Mouse (Mus musculus) liver, embryonic 16.5 days (tissue): Measurements from ENCODE around the gene Spag9. TPM values are rescaled to one million over a fixed set of nuclear protein-coding genes. Genes with fewer than 3 reads are reported as not detected.

Experiments used
- ATAC-seq: fragments of 200-750 bp; cut with Nextera tagmentation; 2 replicates; pipeline ENCODE4 v1.8.0; 2017; ENCODE audit warnings: low read depth, mild to moderate bottlenecking, moderate number of reproducible peaks, moderate library complexity
- H3K27ac ChIP-seq: fragments of 300-500 bp; sonication (generic); 2 replicates; pipeline ENCODE4 v1.5.1; 2014; ENCODE audit warnings: mild to moderate bottlenecking, low read length
- H3K27me3 ChIP-seq: fragments of 300-500 bp; sonication (generic); 2 replicates; pipeline ENCODE4 v1.6.1; 2014; ENCODE audit warnings: low read depth, low read length, mixed read lengths; ENCODE audit not compliant: control insufficient read depth, insufficient read depth
- H3K36me3 ChIP-seq: fragments of 300-500 bp; sonication (generic); 2 replicates; pipeline ENCODE4 v1.6.1; 2014; ENCODE audit warnings: mild to moderate bottlenecking; ENCODE audit not compliant: control insufficient read depth, insufficient read depth
- H3K4me1 ChIP-seq: fragments of 300-500 bp; sonication (generic); 2 replicates; pipeline ENCODE4 v1.6.1; 2014; ENCODE audit warnings: low read depth, low read length, mixed read lengths; ENCODE audit not compliant: control insufficient read depth
- H3K4me2 ChIP-seq: fragments of 300-500 bp; sonication (generic); 2 replicates; pipeline ENCODE4 v1.6.1; 2014; ENCODE audit warnings: low read depth, low read length, mixed read lengths
- H3K4me3 ChIP-seq: fragments of 300-500 bp; sonication (generic); 2 replicates; pipeline ENCODE4 v1.5.1; 2014; ENCODE audit warnings: low read depth, mild to moderate bottlenecking, low read length
- H3K9ac ChIP-seq: fragments of 300-500 bp; sonication (generic); 2 replicates; pipeline ENCODE4 v1.6.1; 2014; ENCODE audit warnings: low read depth, low read length
- H3K9me3 ChIP-seq: fragments of 300-500 bp; sonication (generic); replicated peaks from 2 replicates; pipeline ENCODE4 v1.6.1; 2016; ENCODE audit warnings: low read length; ENCODE audit not compliant: control insufficient read depth
- WGBS: fragments of 180-500 bp; shearing (Covaris S2); extraction: QIAGEN DNeasy Blood & Tissue Kit; methylation state at CpG from one replicate; pipeline ENCODE4 v1.1.7; 2014; ENCODE audit not compliant: insufficient replicate concordance; 5-methylcytosine and 5-hydroxymethylcytosine counted together
- polyA plus RNA-seq: library from polyadenylated mRNA; unstranded; fragments of >200 nt; fragmentation: Nextera tagmentation; extraction: Ambion mirVana; gene quantifications from 2 replicates; pipeline ENCODE4 v1.2.1, GENCODE M21; 2015

Gene Spag9
- polyA plus RNA-seq, 1 experiment from 2014 or later: 10.5 TPM

DNA sequence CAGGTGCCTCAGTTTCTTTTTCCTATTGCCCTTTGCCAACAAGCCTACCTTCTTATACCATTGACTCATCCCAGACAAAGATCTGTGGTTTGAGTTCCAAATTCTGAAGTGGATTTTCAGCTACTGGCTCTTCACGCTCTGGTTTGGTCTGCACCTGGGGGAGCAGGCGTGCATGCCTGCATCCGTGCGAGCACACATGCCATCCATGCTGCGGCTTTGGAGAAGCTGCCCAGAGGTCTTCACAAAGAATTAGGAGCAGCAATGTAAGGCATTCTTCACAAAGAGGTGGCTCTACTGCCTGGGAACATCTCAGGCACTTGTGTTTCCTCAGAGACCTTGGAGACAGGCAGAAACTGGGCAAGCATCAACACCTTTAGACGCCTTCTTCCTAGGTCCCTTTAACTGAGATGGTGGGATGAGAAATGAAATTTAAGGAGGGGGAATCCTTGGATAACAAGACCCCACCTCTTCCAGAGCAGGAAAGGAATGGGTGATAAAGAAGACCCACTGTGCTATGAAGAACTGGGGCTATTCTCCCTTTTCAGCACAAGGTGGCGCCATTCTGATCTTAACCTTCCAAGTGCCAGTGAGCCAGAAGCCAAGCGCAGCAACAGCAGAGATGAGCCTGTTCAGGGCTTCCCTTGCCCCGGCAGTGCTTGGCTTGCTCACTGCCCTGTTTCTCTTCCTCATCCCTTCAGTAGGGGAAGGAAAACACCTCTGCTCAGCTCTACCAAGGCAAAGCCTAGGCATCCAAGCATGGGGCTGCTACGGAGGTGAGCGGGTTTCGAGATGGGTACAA lies 133.6 kb downstream of the Spag9 start:
- 61% methylated on average over 12 of the region's 12 CpGs for WGBS
- H3K9ac ChIP-seq: no peak overlapping the region
- H3K4me2 ChIP-seq: no peak overlapping the region
- H3K4me3 ChIP-seq: no peak overlapping the region
- ATAC-seq: no peak
- H3K9me3 ChIP-seq: no peaks in the 10 kb centered on the region
- no peaks in the 10 kb centered on the region for H3K4me1 ChIP-seq
- no peak overlapping the region for H3K27ac ChIP-seq
- H3K27me3 ChIP-seq: no peaks in the 10 kb centered on the region
- H3K36me3 ChIP-seq: no peaks in the 10 kb centered on the region

DNA sequence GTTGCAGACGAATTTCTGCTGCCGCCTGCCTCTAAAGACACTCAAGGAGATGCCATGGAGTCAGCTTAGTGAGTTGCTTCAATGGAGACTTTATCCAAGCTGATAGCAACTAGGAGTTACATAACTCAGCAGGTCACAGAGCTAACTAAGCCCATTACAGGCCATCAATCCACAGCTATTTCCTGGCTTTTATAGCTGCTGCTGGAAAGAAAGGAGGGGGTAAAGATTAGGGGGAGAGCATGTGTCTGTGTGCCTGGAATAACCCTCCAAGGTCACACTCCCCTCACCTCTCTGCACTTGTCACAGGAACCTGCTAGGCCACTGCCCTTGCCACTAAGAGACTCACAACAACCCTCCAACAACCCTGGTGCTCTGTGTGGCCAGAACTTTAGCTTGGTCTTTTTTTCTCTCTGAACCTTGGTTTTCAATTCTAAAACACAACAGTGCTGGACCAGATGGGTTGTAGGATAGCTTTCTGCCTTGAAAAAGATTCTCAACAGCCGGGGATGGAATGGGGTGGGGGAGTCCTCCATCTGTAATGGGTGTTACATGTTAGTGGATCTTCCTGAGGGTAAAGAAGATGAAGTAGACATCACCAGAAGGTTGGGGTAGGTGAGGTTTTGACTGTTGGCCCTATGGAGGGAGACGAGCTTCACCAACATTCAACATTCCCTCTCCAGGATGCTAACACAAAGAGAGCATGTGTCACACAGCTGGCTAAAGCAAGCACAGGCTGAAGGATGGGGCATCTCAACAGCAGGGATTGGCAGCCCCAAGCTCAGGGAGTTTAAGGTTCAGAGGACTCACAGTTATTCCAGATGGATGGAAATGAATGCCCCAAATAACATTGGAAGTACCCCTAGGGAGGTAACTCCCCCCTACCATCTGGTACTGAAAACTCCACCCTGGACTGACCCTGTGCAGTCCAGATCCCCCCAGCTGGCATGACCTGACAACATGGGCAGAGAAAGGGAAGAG lies 134.5 kb downstream of the Spag9 start:
- Histone ChIP-seq H3K27ac (no peak overlapping the region), H3K36me3 (no peaks in the 10 kb centered on the region), H3K4me3 (no peak overlapping the region), H3K27me3 (no peaks in the 10 kb centered on the region), H3K9ac (no peak overlapping the region), H3K9me3 (no peaks in the 10 kb centered on the region), H3K4me1 (no peaks in the 10 kb centered on the region), H3K4me2 (no peak overlapping the region)
- WGBS: 52% methylated on average over 4 of the region's 4 CpGs
- ATAC-seq: no peak

DNA sequence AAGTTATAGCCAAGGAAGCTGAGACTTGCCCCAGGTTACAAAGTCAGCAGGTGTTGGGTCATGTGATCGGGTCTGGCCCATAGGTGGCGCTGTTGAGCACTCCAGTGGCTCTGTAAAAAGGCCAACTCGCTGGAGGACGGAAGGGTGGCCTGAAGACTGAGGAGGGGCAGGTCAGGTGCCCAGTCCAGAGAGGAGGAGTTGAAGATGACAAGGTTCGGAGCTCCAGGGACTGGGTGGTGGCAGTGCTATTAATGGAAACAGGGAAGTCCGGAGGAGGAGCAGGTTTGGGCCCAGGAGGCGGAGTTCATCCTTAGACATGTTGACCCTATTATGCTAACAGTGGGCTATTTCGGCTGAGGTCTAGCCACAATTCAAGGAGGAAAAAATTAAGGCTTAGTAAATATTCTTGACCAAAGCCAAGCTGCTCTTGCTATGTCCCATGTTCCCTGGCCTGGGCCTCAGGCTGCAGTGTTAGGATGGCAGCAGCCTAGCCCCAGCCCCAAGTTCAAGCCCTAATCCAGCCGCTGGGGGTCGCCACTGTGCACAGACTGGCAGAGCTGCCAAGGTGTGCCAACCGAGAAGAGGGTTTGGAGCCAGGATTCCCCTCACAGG lies 137.6 kb downstream of the Spag9 start:
- no peak overlapping the region for H3K9ac ChIP-seq
- no peaks in the 10 kb centered on the region for H3K4me1 ChIP-seq
- no peak overlapping the region for H3K4me3 ChIP-seq
- peak; percentile 42 for ATAC-seq
- H3K4me2 ChIP-seq: peak overlapping the region; percentile 19; the same call in 1 of the 2 replicates
- no peaks in the 10 kb centered on the region for H3K27me3 ChIP-seq
- H3K36me3 ChIP-seq: no peaks in the 10 kb centered on the region
- H3K27ac ChIP-seq: peak overlapping the region; percentile 8; the same call in 1 of the 2 replicates
- WGBS: 11% methylated on average over 11 of the region's 11 CpGs
- no peaks in the 10 kb centered on the region for H3K9me3 ChIP-seq

DNA sequence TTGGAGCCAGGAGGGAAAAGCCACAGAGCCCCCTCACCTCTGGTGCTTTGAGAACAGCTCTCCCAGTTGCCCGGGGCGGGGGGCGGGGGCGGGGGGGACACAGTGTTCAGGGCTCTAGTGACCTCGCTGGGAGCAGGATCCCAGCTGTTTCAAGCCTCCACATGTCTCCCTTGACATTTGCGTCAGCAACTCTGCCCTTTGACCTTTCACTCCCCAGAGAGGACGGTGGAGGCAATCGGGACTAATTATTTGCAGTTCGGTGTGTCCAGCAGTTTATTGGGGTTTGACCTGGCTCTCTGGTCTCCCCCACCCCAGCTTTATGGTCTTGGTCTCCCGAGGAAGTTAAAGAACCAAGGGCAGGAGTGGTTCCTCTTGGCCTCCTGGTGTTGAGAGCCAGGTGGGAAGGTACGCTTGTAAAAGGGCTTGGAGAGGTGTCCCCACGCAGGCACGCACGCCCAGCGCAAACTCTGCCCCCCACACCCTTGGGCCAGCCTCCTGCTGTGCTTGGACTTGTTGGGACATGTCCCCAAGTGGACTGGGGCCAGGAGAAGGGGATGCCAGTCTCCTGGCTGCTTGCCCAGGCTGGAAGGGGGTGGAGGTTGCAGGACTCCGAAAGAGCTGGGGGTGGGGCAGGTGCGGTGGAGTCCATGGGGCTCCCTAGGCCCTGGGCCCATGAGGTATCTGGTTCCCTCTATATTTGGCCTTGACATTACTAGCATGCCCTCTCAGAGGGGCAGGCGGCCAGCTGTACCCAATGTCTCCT lies 138.4 kb downstream of the Spag9 start:
- no peak overlapping the region for H3K9ac ChIP-seq
- no peaks in the 10 kb centered on the region for H3K27me3 ChIP-seq
- H3K4me1 ChIP-seq: no peaks in the 10 kb centered on the region
- no peaks in the 10 kb centered on the region for H3K9me3 ChIP-seq
- H3K4me3 ChIP-seq: no peak overlapping the region
- peak overlapping the region; percentile 20; the same call in 1 of the 2 replicates for H3K27ac ChIP-seq
- no peak overlapping the region for H3K4me2 ChIP-seq
- no peaks in the 10 kb centered on the region for H3K36me3 ChIP-seq
- peak; percentile 64 for ATAC-seq
- WGBS: 60% methylated on average over 18 of the region's 18 CpGs

DNA sequence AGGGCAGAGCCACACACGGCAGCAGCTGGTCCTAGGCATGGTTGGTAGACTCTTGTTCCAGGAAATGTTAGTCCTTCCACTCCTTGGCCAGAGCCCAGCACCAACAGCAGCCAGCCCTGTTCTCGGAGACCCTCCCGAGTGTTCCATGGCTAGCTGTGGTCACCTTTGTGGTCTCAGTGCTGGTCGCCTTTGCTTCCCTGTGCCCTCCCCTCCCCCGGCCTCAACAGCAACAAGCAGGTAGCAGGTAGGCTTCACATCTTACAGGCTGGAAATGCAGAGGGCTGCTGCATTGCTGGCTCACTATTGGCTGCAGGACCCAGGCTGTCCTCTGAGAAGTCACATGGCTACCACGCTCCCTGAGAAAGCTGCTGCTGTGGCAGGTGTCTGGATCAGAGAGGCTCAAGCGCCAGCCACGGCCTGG lies 139.7 kb downstream of the Spag9 start:
- Histone ChIP-seq H3K4me3 (no peak overlapping the region), H3K9me3 (no peaks in the 10 kb centered on the region), H3K27ac (no peak overlapping the region), H3K4me1 (no peaks in the 10 kb centered on the region), H3K4me2 (no peak overlapping the region), H3K36me3 (no peaks in the 10 kb centered on the region), H3K9ac (no peak overlapping the region), H3K27me3 (no peaks in the 10 kb centered on the region)
- WGBS: 61% methylated on average over 8 of the region's 8 CpGs
- ATAC-seq: no peak

DNA sequence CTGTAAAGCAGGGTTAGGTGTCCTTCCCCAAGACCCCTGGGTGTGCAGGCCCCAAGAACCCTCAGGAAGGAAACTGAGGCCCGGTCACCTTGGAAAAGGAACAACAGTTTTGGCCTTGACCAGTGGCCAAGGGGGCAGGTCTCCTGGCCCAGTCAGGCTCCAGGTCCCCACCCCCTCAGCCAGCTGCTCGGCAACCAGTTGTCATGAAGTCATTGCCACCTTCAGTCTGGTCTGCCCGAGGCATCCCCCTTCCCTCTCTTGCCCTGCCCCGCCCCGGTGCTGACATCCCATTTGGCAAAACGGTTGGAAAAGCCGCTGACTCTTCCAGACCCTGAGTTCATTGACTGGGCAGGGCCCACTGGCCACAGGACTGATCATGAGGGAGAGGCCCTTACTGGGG lies 140.8 kb downstream of the Spag9 start:
- no peak overlapping the region for H3K9ac ChIP-seq
- no peaks in the 10 kb centered on the region for H3K36me3 ChIP-seq
- no peaks in the 10 kb centered on the region for H3K9me3 ChIP-seq
- H3K4me3 ChIP-seq: no peak overlapping the region
- H3K27me3 ChIP-seq: no peaks in the 10 kb centered on the region
- no peak for ATAC-seq
- WGBS: 69% methylated on average over 7 of the region's 7 CpGs
- H3K4me2 ChIP-seq: no peak overlapping the region
- no peaks in the 10 kb centered on the region for H3K4me1 ChIP-seq
- no peak overlapping the region for H3K27ac ChIP-seq

DNA sequence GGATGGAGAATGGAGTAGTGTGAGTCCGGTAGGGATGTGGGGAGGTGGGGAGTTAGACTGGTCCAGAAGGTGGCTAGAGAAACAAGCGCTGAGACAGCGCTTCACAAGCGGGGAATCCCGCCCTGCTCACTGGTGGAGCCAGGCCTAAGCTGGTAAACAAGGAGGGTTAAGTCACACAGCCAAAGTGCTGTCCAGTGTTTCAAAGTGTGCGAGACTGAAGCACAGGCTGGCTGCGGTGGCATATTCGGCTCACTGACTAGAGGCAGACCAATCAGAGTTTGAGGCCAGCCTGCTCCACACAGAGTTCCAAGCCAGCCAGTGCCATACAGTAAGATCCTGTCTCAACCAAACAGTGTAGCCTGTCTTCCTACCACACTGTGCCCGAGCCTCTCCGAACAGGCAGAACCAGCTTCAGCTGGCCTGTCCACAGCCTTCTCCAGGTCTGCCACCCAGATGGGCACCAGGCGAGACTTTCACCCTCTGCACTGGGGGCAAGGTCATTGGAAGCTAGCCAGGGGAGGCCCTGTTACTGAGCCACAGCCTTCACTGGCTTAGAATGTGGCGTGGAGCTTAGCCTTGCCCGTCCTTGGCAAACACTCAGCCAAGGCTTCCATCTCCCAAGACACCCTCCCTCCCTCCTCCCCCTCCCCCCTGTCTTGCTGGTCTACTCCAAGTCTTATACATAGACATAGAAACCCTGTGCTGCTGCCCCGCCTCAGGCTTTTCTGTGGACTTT lies 141.6 kb downstream of the Spag9 start:
- no peak overlapping the region for H3K4me3 ChIP-seq
- no peaks in the 10 kb centered on the region for H3K9me3 ChIP-seq
- H3K9ac ChIP-seq: no peak overlapping the region
- H3K4me2 ChIP-seq: no peak overlapping the region
- H3K27me3 ChIP-seq: no peaks in the 10 kb centered on the region
- no peak overlapping the region for H3K27ac ChIP-seq
- no peaks in the 10 kb centered on the region for H3K4me1 ChIP-seq
- WGBS: 69% methylated on average over 14 of the region's 14 CpGs
- H3K36me3 ChIP-seq: no peaks in the 10 kb centered on the region
- no peak for ATAC-seq
